Mouse (Mus musculus) kidney, adult 11 months (tissue): ENCODE results near the gene Spem2.

Source experiments
- DNase-seq: peaks from one replicate; pipeline ENCODE4 v3.0.0; 2022

Spem2 gene

GRCm38 (mm10) chr11:69797924-69798323, 20.3 kb downstream of the Spem2 start:
- no peak for DNase-seq

- DNase-seq, result no peak
Observed at GRCm38 (mm10) chr11:69795983-69796435, 22.3 kb downstream of the Spem2 start.

DNA sequence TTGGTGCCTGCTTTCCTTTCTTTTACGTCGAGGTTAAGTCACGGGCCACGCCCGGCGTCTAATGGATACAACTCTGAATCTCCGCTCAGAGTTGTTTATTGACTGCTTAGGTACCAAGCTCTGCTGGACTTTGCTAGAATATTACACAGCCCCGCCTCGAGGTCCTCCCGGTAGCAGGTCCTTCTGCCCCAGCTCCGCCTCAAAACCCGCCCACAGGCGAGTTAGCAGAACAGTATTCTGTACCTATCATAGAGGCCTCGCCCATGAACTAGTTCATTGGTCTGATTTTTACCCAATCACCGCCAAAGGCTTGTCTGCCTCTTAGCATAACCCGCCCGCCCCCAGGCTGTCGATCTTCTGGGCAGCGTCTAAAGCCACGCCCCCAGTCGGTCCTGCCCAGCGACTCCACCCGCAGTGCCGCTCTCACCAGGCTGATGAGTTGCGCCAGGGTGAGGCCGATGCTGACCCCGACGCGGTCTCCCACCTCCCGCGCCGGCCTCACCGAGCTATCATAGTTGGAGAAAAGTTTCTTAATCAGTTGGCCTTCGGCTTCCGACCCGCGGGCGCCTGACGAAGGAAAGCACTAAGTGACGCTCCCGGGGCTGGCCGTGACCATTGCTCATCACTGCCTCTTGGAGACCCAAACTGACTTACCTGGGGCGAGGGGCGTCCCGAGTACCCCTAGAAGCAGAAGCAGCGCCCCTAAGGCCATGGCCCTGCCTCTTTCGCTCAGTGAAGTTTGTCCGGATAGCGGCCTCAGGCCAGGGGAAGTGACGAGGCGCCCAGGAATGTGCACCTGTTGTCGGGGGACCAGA, 22.9 kb downstream of the Spem2 start, which contains the start of gene Chrnb1:
Gene Chrnb1 (minus strand): TSS at position 776 of the 815 bp plus-strand sequence.
- peak; percentile 99 for DNase-seq

DNA sequence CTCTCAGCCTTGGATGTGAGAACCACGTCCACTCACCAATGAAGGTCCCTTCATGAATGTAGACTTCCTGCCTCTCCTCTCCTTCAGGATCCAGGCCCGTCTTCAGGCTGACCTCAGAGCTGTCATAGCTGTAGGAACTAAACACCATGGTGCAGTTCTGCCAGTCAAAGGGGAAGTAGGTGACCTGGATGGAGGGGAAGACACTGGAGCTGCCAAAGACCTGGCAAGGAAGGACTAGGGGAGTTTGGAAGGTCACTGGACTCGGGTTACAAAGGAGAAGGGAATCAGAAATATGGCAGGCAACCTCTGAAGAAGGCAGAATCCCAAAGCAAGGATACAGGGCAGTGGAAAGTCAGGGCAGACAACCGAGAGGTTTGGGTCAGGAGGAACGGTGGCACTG, 24.8 kb downstream of the Spem2 start:
- no peak for DNase-seq

DNA sequence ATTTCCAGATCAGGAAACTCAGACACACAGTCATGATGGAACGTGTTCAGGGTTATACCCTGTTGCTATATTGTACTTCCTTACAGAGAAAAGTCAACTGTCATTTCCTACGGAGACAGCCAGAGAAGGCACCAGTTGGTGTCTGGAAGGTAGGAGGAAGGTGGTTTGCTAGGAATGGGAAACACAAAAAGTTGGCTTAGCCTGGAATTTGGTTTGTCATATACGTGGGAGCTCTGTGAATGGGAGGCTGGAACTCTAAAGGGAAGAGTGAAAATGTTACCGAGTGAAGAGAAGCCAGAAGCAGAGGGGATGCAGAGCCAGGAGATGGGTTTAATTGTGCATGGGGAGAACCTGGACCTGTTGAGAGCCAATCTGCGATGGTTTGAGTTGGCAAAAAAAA, 26.8 kb downstream of the Spem2 start:
- DNase-seq, result no peak

GRCm38 (mm10) chr11:69789431-69789830, 28.8 kb downstream of the Spem2 start:
- DNase-seq, result no peak

- DNase-seq, result no peak
Observed at GRCm38 (mm10) chr11:69787306-69787705, 31.0 kb downstream of the Spem2 start.

DNA sequence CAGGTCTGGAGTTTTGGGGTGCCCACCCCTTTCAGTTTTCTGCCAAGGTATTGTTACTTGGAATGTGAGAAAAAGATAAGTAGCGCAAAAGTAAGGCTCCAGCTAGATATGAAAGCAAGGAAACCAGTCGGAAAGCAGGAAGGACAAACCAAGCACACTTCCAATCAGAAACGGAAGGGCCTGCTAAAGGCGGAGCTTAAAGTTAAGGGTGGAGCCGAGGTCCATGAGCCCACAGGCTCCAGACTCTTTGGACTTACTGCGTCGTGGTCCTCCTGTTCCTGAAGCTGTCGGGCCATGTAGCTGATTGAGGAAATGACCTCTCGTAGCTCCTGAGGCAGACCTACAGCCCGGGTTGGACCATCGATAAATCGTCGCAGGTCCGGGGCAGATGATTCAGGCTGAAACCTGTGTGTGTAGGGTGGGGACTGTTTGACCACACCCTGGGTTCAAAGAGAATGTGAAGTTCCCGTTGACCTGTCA, 33.4 kb downstream of the Spem2 start:
- peak; percentile 38 for DNase-seq

- no peak for DNase-seq
Observed at GRCm38 (mm10) chr11:69781828-69782227, 36.4 kb downstream of the Spem2 start.

GRCm38 (mm10) chr11:69778985-69779384, 39.3 kb downstream of the Spem2 start:
- no peak for DNase-seq

GRCm38 (mm10) chr11:69778258-69778982, 39.8 kb downstream of the Spem2 start:
- no peak for DNase-seq

DNA sequence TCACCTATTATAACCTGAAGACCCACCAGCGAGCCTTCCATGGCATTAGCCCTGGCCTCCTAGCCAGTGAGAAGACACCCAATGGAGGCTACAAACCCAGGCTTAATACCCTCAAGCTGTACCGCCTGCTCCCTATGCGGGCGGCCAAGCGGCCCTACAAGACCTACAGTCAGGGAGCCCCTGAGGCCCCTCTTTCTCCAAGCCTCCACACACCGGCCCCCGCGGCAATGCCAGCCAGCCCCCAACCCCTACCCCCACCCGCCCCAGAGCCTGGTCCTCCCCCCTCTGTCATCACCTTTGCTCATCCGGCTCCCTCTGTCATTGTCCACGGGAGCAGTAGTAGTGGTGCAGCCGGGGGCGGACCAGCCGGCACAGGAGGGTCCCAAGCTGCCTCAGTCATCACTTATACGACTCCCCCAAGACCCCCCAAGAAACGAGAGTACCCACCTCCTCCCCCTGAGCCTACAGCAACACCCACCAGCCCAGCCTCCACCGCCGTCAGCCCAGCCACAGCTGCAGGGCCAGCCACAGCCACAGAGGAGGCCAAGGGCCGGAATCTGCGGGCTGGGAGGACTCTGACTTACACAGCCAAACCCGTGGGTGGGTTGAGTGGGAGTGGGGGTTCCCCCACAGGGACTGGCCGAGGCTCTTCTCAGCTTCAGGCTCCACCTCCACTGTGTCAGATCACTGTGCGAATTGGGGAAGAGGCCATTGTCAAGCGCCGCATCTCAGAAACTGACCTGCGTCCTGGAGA, 40.6 kb downstream of the Spem2 start:
- no peak for DNase-seq

- DNase-seq, result no peak
Observed at GRCm38 (mm10) chr11:69776488-69776887, 41.8 kb downstream of the Spem2 start.

GRCm38 (mm10) chr11:69775716-69776115, 42.5 kb downstream of the Spem2 start:
- no peak for DNase-seq

GRCm38 (mm10) chr11:69774961-69775360, 43.3 kb downstream of the Spem2 start:
- no peak for DNase-seq

DNA sequence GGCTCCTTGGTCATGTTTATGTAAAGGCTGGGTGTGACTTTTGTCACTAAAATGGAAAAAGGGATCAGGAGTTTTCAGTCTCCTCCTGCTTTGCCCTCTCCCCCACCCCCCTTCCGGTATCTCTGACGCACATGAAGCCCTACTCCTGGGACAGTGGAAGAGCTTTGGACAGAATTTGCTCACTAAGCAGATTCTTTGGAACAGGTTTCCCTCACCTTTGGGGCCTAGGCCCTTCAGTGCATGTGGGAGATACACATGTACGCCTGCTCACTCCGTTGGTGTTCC, 50.7 kb downstream of the Spem2 start:
- DNase-seq, result no peak

DNA sequence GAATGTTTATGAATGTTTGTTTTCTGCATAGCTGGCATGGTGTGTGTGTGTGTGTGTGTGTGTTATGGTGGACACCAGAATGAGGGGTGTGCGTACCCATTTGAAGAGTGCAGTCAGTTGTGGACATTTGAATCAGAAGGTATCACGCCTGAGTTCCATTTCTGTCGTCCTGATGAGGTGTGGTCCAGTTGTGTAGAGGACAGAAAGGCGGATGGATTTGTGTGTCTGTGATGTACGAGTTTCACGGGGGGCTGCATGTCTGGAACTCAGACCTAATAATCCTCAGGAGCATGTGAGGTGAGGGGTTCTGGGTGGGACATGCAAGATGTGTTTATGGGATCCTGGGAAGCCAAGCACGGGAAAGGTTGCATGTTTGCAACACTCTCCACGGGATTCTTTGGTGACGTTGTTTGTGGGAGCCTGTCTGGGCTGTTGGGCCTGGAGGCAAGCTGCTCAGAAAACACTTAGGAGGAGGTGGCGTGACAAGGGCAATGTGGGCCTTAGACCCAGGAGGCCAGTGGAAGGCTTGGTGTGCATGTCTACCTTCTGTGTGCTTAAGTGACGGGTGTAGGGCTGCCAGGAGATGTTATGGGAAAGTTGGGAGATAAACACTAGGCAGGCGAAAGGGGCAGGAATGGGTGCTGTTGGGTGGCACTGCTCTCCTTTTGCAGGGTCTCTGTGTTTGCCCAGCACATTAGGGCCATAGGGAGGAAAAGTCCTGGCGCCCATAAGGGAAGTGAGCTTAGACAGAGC, 51.2 kb downstream of the Spem2 start:
- peak; percentile 24 for DNase-seq
